9 mouse cellular contexts compared by ENCODE assay signal in genomic region chr9:57723315-57723715, GRCm38 (mm10). TPM values are rescaled to one million over a fixed set of nuclear protein-coding genes. Genes with fewer than 3 reads are reported as not detected.
DNase-seq lines count a peak whose midpoint lies in the region; ATAC-seq lines count a peak whose summit lies in the region.
"Had no signal": no experiment of that assay in that cellular context is flagged by ENCODE, and none has a peak within 500 bp of the region (broad histone marks: within the 10 kb centered on the region; RNA-seq: fewer than 3 reads in every experiment).

No protein-coding gene starts in this region.

- peaks cover 15% of the 10 kb centered on the region; the same call in 1 of the 2 replicates for H3K4me1 ChIP-seq in liver, embryonic 12.5 days
- peaks cover 29% of the 10 kb centered on the region for H3K4me1 ChIP-seq in heart, embryonic 13.5 days
- H3K4me1 ChIP-seq in forebrain, embryonic 11.5 days (replicated peaks; ENCODE audit: control insufficient read depth, insufficient read depth, low read length): no peaks in the 10 kb centered on the region
- no peaks in the 10 kb centered on the region for H3K4me1 ChIP-seq in midbrain, embryonic 15.5 days

- no peak overlapping the region for H3K4me2 ChIP-seq in liver, embryonic 12.5 days
- no peak overlapping the region for H3K4me2 ChIP-seq in heart, embryonic 13.5 days
- H3K4me2 ChIP-seq in forebrain, embryonic 11.5 days (ENCODE audit: low read depth, low read length, severe bottlenecking): no peak overlapping the region
- no peak overlapping the region for H3K4me2 ChIP-seq in midbrain, embryonic 15.5 days

- no peak overlapping the region for H3K9ac ChIP-seq in liver, embryonic 12.5 days
- H3K9ac ChIP-seq in heart, embryonic 13.5 days: no peak overlapping the region
- no peak overlapping the region for H3K9ac ChIP-seq in forebrain, embryonic 11.5 days (ENCODE audit: low read length)
- H3K9ac ChIP-seq in midbrain, embryonic 15.5 days: no peak overlapping the region

- ATAC-seq in liver, embryonic 12.5 days: no peak
- no peak; the same call in 1 of the 2 replicates for ATAC-seq in heart, embryonic 13.5 days (ENCODE audit: extremely low read depth, insufficient number of reproducible peaks, low FRiP score, low TSS enrichment)
- peak; percentile 87 for ATAC-seq in monocyte, adult 5-6 weeks (replicated peaks; ENCODE audit: insufficient number of reproducible peaks, low FRiP score, low TSS enrichment, poor library complexity, severe bottlenecking)
- ATAC-seq in forebrain, embryonic 11.5 days (replicated peaks; ENCODE audit: low FRiP score): no peak
- no peak for ATAC-seq in midbrain, embryonic 15.5 days (replicated peaks)

- no peak for DNase-seq in liver
- peak; percentile 70 to 74 for DNase-seq in cerebellum, adult 18-20 months
- DNase-seq in left cerebral cortex, adult 11 months (ENCODE audit: low spot score): peak; percentile 15
- no peak for DNase-seq in forebrain, embryonic 11.5 days (ENCODE audit: low spot score)

- H3K27ac ChIP-seq in liver, embryonic 12.5 days: peak overlapping the region; percentile 47
- H3K27ac ChIP-seq in heart, embryonic 13.5 days (replicated peaks): peak overlapping the region; percentile 29
- no peak overlapping the region for H3K27ac ChIP-seq in forebrain, embryonic 11.5 days (ENCODE audit: low read depth, low read length)
- no peak overlapping the region for H3K27ac ChIP-seq in midbrain, embryonic 15.5 days
- H3K27ac ChIP-seq: macrophage had no signal

- H3K36me3 ChIP-seq in liver, embryonic 12.5 days: peaks cover 87% of the 10 kb centered on the region
- peaks cover 63% of the 10 kb centered on the region for H3K36me3 ChIP-seq in heart, embryonic 13.5 days
- peaks cover 3% of the 10 kb centered on the region; the same call in 1 of the 2 replicates for H3K36me3 ChIP-seq in forebrain, embryonic 11.5 days (ENCODE audit: control insufficient read depth, insufficient read depth, low read length)
- H3K36me3 ChIP-seq in midbrain, embryonic 15.5 days (replicated peaks): peaks cover 17% of the 10 kb centered on the region

- no peaks in the 10 kb centered on the region for H3K27me3 ChIP-seq in liver, embryonic 12.5 days (replicated peaks)
- no peaks in the 10 kb centered on the region for H3K27me3 ChIP-seq in heart, embryonic 13.5 days (replicated peaks)
- H3K27me3 ChIP-seq in forebrain, embryonic 11.5 days (ENCODE audit: control insufficient read depth, insufficient read depth, low read length): no peaks in the 10 kb centered on the region
- H3K27me3 ChIP-seq in midbrain, embryonic 15.5 days (replicated peaks): no peaks in the 10 kb centered on the region

- WGBS in liver, embryonic 12.5 days (ENCODE audit: insufficient replicate concordance): 67% methylated on average over 5 of the region's 5 CpGs
- 43% methylated on average over 5 of the region's 5 CpGs for WGBS in heart, embryonic 13.5 days
- 82% methylated on average over 5 of the region's 5 CpGs for WGBS in forebrain, embryonic 11.5 days
- 73% methylated on average over 5 of the region's 5 CpGs for WGBS in midbrain, embryonic 15.5 days

- H3K4me3 ChIP-seq in liver, embryonic 12.5 days: no peak overlapping the region
- no peak overlapping the region for H3K4me3 ChIP-seq in heart, embryonic 13.5 days
- no peak overlapping the region for H3K4me3 ChIP-seq in forebrain, embryonic 11.5 days (ENCODE audit: low read depth, low read length)
- no peak overlapping the region for H3K4me3 ChIP-seq in midbrain, embryonic 15.5 days

- no peaks in the 10 kb centered on the region for H3K9me3 ChIP-seq in liver, embryonic 12.5 days (replicated peaks)
- no peaks in the 10 kb centered on the region for H3K9me3 ChIP-seq in heart, embryonic 13.5 days
- no peaks in the 10 kb centered on the region for H3K9me3 ChIP-seq in forebrain, embryonic 11.5 days (ENCODE audit: control insufficient read depth, low read length)
- no peaks in the 10 kb centered on the region for H3K9me3 ChIP-seq in midbrain, embryonic 15.5 days

RNA-seq across cellular contexts. Expression of gene Edc3, which starts 15.0 kb away (rescaled TPM):
- polyA plus RNA-seq in liver, embryonic 12.5 days (2016; fragmentation: Nextera tagmentation; extraction: Ambion mirVana): 21.2 and 22.2 TPM in 2 replicates
- 16.2 and 17.5 TPM in 2 replicates for polyA plus RNA-seq in heart, embryonic 13.5 days (2015; fragmentation: Nextera tagmentation; extraction: Ambion mirVana)
- 2.6 to 7.9 TPM (median 3.7 TPM) in 3 replicates for total RNA-seq in monocyte, adult 5-6 weeks (2017)
- polyA plus RNA-seq in forebrain, embryonic 11.5 days (2014; fragmentation: Nextera tagmentation; extraction: Ambion mirVana): 25.1 and 27.4 TPM in 2 replicates
- polyA plus RNA-seq in midbrain, embryonic 15.5 days (2015; fragmentation: Nextera tagmentation; extraction: Ambion mirVana): 35.7 and 36.8 TPM in 2 replicates

RNA-seq across cellular contexts. Expression of gene Cyp1a1, which starts 35.6 kb away (rescaled TPM):
- 0.16 and 0.19 TPM in 2 replicates for polyA plus RNA-seq in liver, embryonic 12.5 days (2016; fragmentation: Nextera tagmentation; extraction: Ambion mirVana)
- polyA plus RNA-seq in heart, embryonic 13.5 days (2015; fragmentation: Nextera tagmentation; extraction: Ambion mirVana): not detected in 2 replicates
- total RNA-seq in monocyte, adult 5-6 weeks (2017): not detected in 3 replicates
- polyA plus RNA-seq in forebrain, embryonic 11.5 days (2014; fragmentation: Nextera tagmentation; extraction: Ambion mirVana): not detected in 2 replicates
- 0.17 TPM in 1 of 2 replicates, not detected in the other for polyA plus RNA-seq in midbrain, embryonic 15.5 days (2015; fragmentation: Nextera tagmentation; extraction: Ambion mirVana)
- polyA plus RNA-seq: macrophage had no signal

RNA-seq across cellular contexts. Expression of gene Cyp1a2, which starts 39.8 kb away (rescaled TPM):
- polyA plus RNA-seq in liver, embryonic 12.5 days (2016; fragmentation: Nextera tagmentation; extraction: Ambion mirVana): not detected in 2 replicates
- not detected in 2 replicates for polyA plus RNA-seq in heart, embryonic 13.5 days (2015; fragmentation: Nextera tagmentation; extraction: Ambion mirVana)
- total RNA-seq in monocyte, adult 5-6 weeks (2017): not detected in 3 replicates
- not detected in 2 replicates for polyA plus RNA-seq in forebrain, embryonic 11.5 days (2014; fragmentation: Nextera tagmentation; extraction: Ambion mirVana)
- polyA plus RNA-seq in midbrain, embryonic 15.5 days (2015; fragmentation: Nextera tagmentation; extraction: Ambion mirVana): not detected in 2 replicates
- polyA plus RNA-seq: macrophage had no signal

RNA-seq across cellular contexts. Expression of gene Clk3, which starts 42.3 kb away (rescaled TPM):
- 99.8 and 104 TPM in 2 replicates for polyA plus RNA-seq in liver, embryonic 12.5 days (2016; fragmentation: Nextera tagmentation; extraction: Ambion mirVana)
- polyA plus RNA-seq in heart, embryonic 13.5 days (2015; fragmentation: Nextera tagmentation; extraction: Ambion mirVana): 56.1 and 57.1 TPM in 2 replicates
- total RNA-seq in monocyte, adult 5-6 weeks (2017): 97.1 to 158 TPM (median 125 TPM) in 3 replicates
- polyA plus RNA-seq in forebrain, embryonic 11.5 days (2014; fragmentation: Nextera tagmentation; extraction: Ambion mirVana): 91.5 and 102 TPM in 2 replicates
- polyA plus RNA-seq in midbrain, embryonic 15.5 days (2015; fragmentation: Nextera tagmentation; extraction: Ambion mirVana): 75.4 and 86.2 TPM in 2 replicates

Comparison
In these comparisons a context has a peak if more than half of its experiments do, and no peak if none do; other contexts are left out.
1. H3K27ac ChIP-seq: peak in liver, embryonic 12.5 days (single experiment) and heart, embryonic 13.5 days (single experiment); none in forebrain, embryonic 11.5 days (single experiment) and midbrain, embryonic 15.5 days (single experiment).
2. DNase-seq: peak in cerebellum, adult 18-20 months (2 of 2) and left cerebral cortex, adult 11 months (single experiment); none in liver (single experiment) and forebrain, embryonic 11.5 days (single experiment).